Mouse (Mus musculus) thymus, adult 2 months (tissue): ENCODE data around the gene Kynu. TPM values are rescaled to one million over a fixed set of nuclear protein-coding genes. Genes with fewer than 3 reads are reported as not detected.
A peak's percentile ranks its signal among the peaks of the same experiment; 100 is the strongest.

ENCODE experiments used
- DNase-seq: peaks from one replicate; pipeline ENCODE4 v3.0.0; 2021
- H3K27ac ChIP-seq: fragments of 200-500 bp; 2 replicates; pipeline ENCODE4 v1.5.1; 2012; ENCODE audit warnings: low read length, control low read depth; ENCODE audit not compliant: control insufficient read depth, insufficient read depth
- H3K27me3 ChIP-seq: fragments of 200-500 bp; 2 replicates; pipeline ENCODE4 v1.6.1; 2012; ENCODE audit warnings: mild to moderate bottlenecking, low read length, moderate library complexity, mixed read lengths; ENCODE audit not compliant: control insufficient read depth, insufficient read depth
- H3K36me3 ChIP-seq: fragments of 200-500 bp; 2 replicates; pipeline ENCODE4 v1.6.1; 2012; ENCODE audit warnings: mild to moderate bottlenecking, low read length, moderate library complexity; ENCODE audit not compliant: control insufficient read depth, insufficient read depth
- H3K4me1 ChIP-seq: fragments of 200-500 bp; replicated peaks from 2 replicates; pipeline ENCODE4 v1.6.1; 2012; ENCODE audit warnings: low read length; ENCODE audit not compliant: control insufficient read depth, insufficient read depth
- H3K4me3 ChIP-seq: fragments of 200-500 bp; 2 replicates; pipeline ENCODE4 v1.5.1; 2012; ENCODE audit warnings: mild to moderate bottlenecking, low read length, control low read depth, moderate library complexity; ENCODE audit not compliant: control insufficient read depth, insufficient read depth
- CTCF ChIP-seq: fragments of 200-500 bp; IDR thresholded peaks from 2 replicates; pipeline ENCODE4 v1.5.1; 2012; ENCODE audit warnings: mild to moderate bottlenecking, control low read depth, low read length, moderate library complexity, borderline replicate concordance; ENCODE audit not compliant: control insufficient read depth, poor library complexity, insufficient read depth; ENCODE audit errors: extremely low read depth
- POLR2A ChIP-seq: fragments of 200-500 bp; IDR thresholded peaks from 2 replicates; pipeline ENCODE4 v1.6.1; 2012; ENCODE audit warnings: mild to moderate bottlenecking, low read length, control low read depth, moderate library complexity; ENCODE audit not compliant: control insufficient read depth, poor library complexity, insufficient read depth; ENCODE audit errors: extremely low read depth
- WGBS: fragments of 180-500 bp; shearing (Covaris S2); methylation state at CpG from one replicate; pipeline ENCODE4 v1.1.7; 2018; 5-methylcytosine and 5-hydroxymethylcytosine counted together
- polyA plus RNA-seq: library from polyadenylated mRNA; depleted of rRNA; stranded (reverse); fragments of >200 nt; gene quantifications from 2 replicates; pipeline ENCODE4 v1.2.3, GENCODE M21; 2012

The Kynu gene
- polyA plus RNA-seq, 1 experiment, result 1.9 TPM

DNA sequence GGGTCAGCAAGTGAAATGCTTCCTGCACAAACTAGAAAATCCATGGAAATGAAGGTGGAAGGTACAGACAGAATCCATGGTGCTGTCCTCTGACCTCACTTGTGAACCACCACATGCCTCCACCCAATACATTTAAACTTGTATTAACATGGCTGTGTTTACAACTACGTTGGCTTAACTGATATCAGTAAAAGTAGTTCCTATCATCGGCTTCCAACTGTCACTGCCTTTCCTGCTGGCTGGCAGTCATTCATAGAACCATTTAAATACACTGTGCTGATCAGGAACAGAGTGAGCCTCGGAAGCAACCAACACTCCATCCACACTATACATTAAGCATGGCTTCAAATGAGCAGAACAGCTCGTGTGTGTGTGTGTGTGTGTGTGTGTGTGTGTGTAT, 120.1 kb downstream of the Kynu start:
- no peak for DNase-seq
- no peaks in the 10 kb centered on the region for H3K36me3 ChIP-seq
- no peaks in the 10 kb centered on the region for H3K27me3 ChIP-seq
- WGBS, result 88% methylated on average over 4 of the region's 4 CpGs
- TF ChIP-seq CTCF, result no peak
- no peak for TF ChIP-seq POLR2A
- H3K27ac ChIP-seq, result no peak overlapping the region
- H3K4me1 ChIP-seq, result no peaks in the 10 kb centered on the region
- no peak overlapping the region for H3K4me3 ChIP-seq

DNA sequence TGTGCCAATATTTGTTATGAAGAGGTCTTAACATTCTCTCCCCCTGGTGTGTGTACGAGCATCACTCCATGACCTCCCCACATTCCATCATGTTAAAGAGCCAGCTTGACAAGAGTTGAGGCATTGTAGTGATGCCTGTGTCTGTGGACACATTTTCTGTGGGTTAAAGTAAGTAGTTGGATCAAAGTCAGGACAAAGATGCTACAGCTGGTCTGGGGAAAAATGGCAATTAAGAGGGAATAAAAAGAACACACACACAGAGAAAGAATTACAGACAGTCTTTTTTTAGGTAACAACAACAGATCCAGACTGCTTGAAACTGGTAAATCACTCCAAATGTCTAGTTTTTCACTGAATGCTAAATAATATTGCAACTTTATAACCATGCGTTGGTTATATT, 135.3 kb downstream of the Kynu start:
- no peak overlapping the region for H3K27ac ChIP-seq
- 90% methylated on average over 2 of the region's 2 CpGs for WGBS
- no peak for TF ChIP-seq CTCF
- no peak for TF ChIP-seq POLR2A
- no peaks in the 10 kb centered on the region for H3K4me1 ChIP-seq
- H3K4me3 ChIP-seq, result no peak overlapping the region
- H3K27me3 ChIP-seq, result no peaks in the 10 kb centered on the region
- no peak for DNase-seq
- H3K36me3 ChIP-seq, result no peaks in the 10 kb centered on the region

DNA sequence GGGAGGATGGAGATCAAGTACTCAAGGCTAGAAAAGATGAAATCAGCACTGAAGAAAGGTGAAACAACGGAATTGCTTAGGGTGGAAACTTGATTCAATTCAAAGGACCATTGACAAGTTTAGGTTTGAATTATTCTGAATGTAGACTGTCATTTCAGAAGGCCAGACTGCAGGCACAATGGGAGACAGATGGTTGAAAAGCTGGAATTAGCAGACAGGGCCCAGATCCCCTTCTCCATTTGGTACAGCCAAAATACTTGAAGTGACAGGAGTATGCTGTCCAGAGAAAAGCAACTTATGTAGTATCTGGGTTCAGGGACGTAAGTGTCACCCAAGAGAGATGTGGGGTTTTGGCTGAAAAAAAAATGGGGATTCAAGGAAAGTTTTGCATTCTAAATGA, 136.2 kb downstream of the Kynu start:
- 95% methylated on average over 2 of the region's 2 CpGs for WGBS
- no peak overlapping the region for H3K27ac ChIP-seq

DNA sequence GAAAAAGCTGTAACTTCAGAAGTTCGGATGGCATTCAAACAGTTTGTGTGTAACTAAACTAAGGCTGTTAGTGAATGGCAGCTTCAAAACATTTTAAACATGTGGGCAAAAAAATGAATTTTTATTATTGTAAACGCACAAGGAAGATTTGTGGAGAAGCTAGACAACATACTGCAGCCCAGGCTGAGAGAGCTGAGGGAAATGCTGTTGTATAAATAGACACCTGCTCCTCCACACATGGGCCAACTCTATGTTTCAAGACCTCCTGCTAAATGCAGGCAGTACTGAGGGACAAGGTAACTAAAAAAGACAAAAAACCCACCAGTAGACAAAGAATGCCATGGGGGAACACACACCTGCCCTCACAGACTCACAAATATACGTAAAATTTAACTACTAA, 140.5 kb downstream of the Kynu start:
- no peaks in the 10 kb centered on the region for H3K4me1 ChIP-seq
- no peak for DNase-seq
- 92% methylated on average over 3 of the region's 3 CpGs for WGBS
- no peaks in the 10 kb centered on the region for H3K27me3 ChIP-seq
- no peaks in the 10 kb centered on the region for H3K36me3 ChIP-seq
- no peak overlapping the region for H3K4me3 ChIP-seq
- TF ChIP-seq POLR2A (no peak), CTCF (no peak)
- H3K27ac ChIP-seq, result no peak overlapping the region

More for the DNA sequence above, 136.2 kb downstream of the Kynu start:
- no peak for DNase-seq
- Histone ChIP-seq H3K4me1 (no peaks in the 10 kb centered on the region), H3K36me3 (no peaks in the 10 kb centered on the region), H3K27me3 (no peaks in the 10 kb centered on the region), H3K4me3 (no peak overlapping the region)
- TF ChIP-seq CTCF (no peak), POLR2A (no peak)

DNA sequence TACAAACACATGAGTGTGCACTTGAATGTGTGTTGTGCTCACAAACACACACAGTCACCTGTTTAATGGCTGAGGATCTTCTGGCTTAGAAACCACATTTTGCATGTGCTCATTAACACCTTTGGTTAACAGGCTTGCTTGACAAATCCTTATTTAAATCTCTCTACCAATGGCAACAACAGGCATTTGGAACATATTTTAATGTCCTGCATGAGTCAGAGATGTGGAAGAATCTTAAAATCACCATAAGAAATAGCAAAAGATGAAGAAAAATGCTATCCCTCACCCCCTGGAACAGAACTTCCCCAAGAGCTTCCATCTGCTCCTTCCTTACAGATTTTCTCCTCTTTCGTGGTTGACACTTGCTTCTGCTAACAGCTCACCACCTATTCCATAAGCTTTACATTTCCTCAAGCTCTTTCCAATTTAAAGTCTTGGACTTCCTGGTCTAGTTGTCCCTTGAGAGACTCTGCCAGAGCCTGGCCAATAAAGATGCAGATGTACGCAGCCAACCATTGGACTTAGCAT, 157.5 kb downstream of the Kynu start:
- TF ChIP-seq CTCF (no peak), POLR2A (no peak)
- no peaks in the 10 kb centered on the region for H3K4me1 ChIP-seq
- 93% methylated on average over 2 of the region's 2 CpGs for WGBS

DNA sequence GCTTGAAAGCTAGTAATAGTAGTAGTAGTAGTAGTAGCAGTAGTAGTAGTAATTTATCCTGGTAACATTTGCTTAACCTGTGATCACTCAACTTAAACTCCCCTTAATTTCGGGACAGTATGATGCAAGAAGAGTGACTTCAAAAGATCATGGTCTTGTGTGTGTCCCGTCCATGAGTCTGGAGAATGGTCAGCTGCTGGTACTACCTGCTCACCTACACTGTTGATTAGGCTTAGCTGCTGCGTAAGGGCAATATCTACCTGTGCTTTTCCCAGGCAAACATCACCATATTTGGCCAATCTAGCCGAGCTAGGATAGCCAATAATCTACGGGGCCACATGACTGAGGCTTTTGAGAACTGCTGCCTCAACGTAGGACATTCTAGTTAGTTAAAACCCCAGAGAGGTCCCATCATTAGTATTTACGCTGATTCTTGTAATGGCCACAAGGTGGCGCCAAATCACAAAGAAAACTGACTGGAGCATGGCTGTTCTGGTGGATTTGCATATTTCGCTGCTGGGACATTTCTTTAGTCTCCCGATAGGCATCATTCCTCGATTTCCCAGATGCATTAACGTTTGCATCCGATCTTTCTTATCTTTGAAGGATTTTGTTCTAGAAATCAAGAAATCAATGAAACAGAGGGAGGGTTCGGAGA, 167.4 kb downstream of the Kynu start:
- H3K4me1 ChIP-seq, result no peaks in the 10 kb centered on the region
- peak; percentile 62 for DNase-seq
- H3K27ac ChIP-seq, result no peak overlapping the region
- no peaks in the 10 kb centered on the region for H3K36me3 ChIP-seq
- no peak overlapping the region for H3K4me3 ChIP-seq
- no peaks in the 10 kb centered on the region for H3K27me3 ChIP-seq
- 23% methylated on average over 14 of the region's 14 CpGs for WGBS
- TF ChIP-seq POLR2A (no peak), CTCF (no peak)

More for the DNA sequence above, 157.5 kb downstream of the Kynu start:
- no peaks in the 10 kb centered on the region for H3K36me3 ChIP-seq
- no peak for DNase-seq
- H3K4me3 ChIP-seq, result no peak overlapping the region
- H3K27ac ChIP-seq, result no peak overlapping the region
- H3K27me3 ChIP-seq, result no peaks in the 10 kb centered on the region
